Mouse (Mus musculus) embryo, embryonic 10 days (tissue): Measurements from ENCODE around the gene Eml1.

Experiments used
- DNase-seq: peaks from one replicate; pipeline ENCODE4 v3.0.0-alpha.2; 2015; ENCODE audit warnings: low spot score

Eml1 gene

DNA sequence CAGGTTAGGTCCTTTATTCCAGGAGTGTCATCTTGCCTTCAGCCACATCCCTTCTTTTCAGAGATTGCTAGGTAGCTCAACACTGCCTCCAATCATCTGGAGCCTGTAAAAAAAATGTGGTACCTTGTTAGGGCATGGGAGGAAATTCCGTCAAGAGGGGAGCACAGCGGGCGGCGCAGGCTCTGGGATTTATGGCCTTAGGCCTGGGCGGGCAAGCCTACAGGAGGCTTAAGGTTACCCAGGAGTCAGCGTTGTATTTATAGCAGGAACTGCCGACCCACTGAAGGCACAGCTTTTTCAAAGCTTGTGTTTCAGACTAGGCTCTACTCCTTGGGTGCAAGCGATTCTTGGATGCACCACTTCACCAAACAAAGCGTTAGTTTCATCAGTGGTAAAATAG is 2.9 kb downstream of the Eml1 start:
- no peak for DNase-seq

DNA sequence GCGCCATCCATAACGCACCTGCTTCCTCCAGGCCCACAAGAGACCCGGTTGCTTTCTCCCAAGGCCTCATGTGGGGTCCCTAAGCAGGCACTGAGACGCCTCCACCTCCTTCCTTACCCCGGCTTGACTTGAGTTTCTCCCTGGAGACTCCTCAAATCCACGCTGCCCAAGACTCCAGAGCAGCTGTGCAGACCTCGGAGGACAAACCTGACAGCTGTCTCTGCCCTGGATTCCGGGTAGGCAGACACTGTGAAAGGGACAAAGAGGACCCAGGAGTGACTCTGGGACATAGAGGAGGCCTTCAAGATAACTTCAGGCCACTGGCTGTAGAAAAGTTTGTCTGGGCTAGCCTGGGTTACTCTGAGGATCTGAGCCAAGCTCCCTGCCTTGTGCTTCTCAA is 3.9 kb downstream of the Eml1 start:
- no peak for DNase-seq

DNA sequence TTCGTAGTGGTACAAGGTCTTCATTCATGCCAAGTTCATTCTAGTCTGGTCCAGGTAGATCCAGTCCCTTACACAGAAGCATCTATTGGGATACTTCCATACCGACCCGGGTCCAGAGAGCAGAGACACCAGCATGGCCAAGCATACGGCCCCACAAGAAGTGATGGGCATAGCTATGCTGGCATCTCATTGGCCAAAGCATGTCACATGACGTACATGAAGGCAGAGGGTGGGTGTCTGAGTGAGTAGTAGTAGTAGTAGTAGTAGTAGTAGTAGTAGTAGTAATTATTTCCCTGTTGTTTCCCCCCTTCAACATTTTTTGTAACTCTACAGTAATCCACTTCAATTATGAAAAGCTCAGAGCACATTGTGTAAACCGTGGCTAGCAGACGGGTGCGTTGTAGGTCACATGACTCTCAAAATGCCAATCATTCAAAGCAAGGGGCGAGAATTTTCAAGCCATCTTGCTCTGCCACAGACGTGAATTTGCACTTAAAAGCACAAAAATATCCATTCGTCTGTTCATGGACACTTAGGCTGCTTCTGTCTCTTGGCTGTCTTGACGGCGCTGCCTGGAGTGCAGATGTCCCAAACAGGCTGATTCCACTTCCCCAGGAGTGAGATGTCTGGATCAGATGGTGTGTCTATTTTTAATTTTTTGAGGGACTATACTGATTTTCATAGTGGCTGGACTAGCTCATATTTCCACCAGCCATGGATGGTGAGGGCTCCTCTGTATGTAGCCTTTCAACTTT is 7.8 kb downstream of the Eml1 start:
- DNase-seq, result no peak

DNA sequence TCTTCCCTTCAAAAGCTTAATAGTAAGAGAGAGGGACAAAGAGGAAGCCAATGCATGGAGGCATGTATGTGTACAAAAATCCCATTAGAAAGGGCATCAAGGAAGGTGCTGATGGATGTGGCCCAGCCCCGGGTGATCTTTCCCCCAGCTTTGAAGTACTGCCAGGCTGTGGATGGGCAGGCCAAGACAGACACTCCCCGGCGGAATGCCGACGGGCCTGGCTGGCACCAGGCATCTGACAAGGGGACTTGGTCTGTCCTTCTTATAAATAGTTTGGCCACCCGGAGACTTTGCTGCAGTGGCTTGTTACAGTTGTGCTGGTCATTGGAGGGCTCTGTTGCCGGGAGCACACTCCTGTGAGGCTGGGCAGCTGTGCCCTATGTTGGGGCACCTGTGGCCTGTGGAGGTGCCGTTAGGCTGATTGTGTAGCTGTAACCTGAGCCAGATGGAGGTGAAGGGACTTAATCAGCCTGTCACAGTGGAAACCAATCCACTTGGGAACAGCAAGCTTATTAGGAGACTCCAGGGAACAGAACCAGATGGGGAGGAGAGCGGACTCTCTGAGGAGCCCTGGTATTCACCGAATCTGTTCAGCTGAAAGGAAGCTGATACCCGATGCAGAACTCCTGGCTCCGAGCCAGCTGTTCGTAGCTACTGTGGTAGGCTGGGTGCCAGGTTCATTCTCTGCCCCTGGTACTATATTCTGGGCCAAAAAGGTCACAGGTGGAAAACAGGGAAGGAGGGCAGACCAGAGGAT is 15.9 kb downstream of the Eml1 start:
- DNase-seq, result no peak

DNA sequence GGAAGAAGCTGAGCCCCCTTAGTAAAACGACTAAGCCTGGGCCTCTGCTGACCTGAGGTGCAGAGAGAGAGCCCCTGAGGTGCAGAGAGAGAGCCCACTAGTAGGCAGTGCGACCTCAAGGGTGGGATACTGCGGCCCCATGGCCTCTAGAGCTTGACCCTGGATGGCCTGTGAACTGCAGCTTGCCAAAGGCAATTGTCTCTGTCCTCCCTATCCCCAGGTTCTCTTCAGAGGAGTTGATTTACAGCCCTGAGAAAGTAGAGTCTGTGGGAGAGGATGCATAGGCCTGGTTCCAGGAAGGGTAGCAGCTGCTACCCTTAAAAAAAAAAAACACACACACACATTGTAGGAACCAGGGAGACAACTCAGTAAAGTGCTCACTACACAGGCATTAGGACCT is 19.0 kb downstream of the Eml1 start:
- peak; percentile 53 for DNase-seq

DNA sequence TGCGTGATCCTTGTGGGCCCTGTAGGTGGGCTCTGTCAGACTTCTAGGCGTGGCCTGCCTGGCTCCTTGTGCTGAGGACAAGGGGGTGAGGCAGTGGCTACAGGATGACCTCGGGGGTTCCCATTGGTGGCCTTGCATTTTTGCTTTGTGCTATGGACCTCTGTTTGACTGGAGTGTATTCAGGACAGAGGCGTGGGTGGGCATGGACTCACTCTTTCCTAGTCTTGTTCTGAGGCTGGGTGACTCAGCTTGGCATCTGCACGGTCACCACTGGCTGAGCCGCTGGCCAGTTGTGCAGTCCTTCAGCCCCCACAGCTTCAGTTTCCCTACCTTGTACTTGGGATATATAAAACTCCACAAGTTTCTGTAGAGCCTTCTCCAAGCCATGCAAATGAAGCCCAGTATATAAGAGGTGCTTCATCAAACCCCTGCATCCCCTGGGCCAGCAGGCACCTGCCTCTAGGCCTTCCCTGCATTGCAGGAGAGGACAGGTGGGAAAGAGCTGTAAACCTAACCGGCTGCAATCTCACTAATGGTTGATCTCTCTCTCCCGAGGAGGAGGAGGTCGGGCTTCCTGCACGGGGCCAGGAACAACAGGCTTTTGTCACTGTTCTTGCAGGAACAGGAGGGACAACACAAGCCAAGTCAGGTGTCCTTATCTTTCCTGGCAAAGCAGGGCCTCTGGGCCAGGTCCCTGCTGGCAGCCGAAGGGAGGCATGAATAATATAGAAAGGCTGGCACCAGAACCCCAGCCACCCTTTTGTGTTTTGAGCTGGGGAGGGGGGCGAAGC is 21.7 kb downstream of the Eml1 start:
- no peak for DNase-seq

DNA sequence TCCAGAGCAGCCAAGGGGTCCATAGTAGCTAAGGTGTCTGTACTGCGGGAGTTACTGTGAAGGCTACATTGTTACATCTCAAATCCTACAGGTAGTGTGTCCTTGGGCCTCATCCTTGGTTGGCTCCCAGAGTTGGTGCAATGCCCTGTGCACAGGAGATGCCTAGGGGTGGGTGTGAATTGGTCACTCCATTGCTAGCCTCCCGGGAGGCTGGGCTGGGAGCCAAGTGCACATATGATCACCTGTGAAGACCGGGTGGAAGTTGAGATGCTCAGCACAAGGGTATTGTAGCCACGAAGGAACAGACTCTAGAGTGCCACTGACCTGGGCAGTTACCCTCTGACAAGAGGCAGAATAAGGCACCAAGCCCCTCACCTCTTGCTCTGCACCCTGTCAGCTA is 22.3 kb downstream of the Eml1 start:
- no peak for DNase-seq

DNA sequence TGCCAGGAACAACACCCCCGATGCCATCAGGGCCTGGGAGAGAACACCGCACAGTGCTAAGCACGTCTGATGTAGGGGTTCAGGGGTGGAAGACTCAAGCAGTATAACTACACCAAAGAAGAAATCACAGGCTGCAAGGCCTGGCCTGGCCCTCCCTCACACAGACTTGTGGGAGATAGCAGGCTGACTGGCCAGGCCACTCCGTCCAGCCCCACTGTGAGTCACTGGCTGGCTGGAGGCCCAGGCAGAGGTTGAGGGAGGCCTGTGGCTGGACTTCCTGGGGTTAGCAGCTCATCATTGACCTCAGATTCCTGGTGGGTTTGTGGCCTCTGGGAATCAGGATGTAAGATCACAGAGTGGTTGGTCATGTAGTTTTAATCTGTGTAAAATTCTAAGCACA is 22.9 kb downstream of the Eml1 start:
- no peak for DNase-seq

DNA sequence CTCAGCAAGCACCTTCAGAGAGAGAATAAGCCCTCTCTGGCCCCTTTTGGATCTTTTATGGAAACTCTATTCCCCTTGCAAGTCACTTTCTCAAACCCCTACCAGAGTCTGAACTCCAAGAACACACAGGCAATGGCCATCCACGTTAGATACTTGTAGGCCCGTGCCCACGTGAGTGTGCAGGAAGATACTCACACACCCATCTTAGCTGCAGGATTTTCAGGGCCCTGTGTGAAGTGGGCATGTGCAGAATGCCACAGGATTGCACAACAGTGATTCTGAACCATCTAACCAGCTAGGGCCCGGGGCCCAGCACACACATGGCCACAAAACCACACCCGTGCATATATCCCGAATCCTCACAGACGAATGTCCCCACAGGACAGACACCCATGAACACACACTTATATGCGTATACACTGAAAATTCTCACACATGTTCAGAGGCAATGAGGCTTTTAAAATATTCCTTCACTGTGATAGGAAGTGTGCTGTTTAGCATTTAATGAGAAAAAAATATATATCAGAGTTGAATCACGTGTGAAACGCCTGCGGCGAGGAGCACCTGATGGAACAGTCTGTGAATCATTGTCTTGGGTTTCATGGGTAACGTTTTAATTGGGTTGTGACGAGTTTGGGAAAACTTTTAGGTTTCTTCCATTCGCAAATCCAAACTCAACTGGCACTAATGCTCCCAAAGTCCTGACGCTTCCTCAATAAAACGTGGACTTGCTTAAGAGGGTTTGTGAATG is 24.0 kb downstream of the Eml1 start:
- no peak for DNase-seq

DNA sequence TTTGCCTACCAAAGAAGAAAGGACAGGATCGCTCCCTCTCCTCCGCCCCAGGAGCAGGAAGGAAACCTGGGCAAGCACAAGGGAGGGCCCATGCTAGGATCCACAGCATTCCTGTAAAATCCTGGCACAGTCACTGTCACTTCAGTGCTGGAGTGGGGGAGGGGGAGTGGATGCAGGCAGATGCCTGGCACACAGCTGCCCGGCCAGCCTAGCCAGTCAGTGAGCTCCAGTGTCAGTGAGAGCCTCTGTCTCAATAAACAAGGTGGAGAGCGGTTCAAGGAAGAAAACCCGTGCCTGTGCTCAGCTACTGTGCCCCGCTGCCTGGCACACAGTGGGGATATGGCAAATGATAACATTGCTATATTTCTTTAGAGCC is 24.5 kb downstream of the Eml1 start:
- DNase-seq, result no peak

DNA sequence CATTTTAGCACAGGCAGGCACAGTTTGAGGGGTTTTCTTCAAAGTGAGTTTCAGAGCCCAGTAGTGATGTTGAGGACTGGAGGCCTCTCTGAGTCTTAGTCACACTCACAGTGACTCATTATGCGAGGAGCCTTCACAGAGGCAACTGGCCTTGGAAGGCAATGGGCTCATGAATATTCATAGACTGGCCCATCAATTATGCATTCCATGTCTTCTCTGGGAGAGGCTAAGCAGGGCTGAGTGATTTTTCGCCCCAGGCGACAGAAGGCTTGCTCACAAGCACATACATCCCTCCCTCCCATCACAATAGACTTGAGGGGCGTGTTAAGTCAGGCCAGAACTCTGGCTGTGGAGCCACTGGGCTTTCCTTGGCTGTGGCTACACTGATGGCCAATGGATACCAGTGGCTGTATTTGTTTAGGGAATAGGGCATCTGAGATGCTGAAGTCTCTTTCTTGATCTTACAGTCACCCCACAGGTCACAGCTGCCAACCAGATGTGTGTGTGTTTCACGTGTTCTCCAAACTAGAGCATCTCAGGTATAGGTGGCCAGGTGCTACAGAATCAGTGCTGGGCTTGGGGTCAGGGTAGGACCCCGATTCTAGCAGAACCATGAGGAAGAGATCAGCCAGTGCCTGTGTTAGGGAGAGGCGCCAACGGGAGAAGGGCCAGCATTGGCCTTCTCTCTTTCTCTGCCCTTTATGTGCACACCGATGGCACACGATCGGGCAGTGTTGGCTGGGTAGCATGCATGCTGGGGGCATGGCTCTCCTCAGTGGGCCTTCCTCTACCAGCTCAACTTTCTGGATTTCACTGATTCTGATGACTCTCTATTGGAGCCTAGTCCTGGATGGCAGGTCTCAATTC is 25.6 kb downstream of the Eml1 start:
- peak; percentile 88 for DNase-seq

DNA sequence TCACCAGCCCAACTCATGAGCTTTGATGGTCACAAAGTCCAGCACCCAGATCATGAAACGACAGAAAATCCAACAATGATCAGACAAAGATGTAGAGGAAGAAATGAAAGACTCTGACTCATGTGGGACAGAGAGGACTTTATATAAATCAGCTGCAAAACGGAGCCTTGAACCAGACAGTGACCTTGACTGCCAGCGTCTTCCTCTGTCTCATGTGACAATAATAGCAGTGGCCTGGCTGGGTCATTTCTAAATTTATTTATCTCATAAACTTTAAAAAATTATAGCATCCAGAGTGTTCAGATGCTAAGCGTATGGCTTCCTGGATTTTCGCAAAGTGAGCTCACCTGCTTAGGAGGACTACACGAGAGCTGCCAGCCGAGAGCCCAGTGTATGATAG is 27.9 kb downstream of the Eml1 start:
- no peak for DNase-seq

DNA sequence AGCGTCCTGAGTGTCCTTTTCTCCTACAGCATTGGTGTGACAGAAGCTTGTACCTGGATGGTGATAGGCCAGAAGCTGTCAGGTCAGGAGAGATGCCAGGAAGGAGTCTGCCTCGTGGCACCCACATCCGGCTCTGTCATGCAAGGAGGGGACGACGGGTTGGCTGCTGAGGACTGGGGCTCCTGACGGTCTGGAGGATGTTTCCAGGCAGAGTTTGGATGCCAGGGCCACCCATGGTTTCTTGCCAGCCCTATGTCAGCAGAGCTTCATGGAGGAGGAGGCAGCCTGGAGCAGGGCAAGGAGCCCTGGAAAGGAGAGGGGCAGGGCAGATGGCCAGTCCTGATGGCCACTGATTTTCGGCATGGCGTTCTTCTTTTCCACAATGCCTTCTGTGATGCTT is 28.4 kb downstream of the Eml1 start:
- DNase-seq, result no peak

DNA sequence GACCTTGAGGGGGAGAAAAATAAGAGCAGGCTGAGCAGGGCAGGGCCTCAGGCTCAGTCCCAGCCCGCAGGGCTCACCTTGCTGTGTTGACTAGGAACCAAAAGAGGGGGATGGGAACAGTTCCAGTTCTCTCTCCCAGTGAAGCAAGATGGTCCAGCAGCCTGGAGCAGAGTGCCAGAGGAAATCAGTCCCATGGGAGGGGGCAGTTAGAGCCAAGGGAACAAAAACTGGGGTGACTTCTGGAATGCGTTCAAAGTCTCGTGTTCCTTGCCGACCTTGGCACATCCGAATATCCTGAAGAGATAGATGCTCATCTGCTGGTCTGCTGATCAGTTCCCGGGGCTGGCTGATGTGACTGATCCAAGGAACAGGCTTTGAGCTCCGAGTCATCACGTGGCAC is 30.2 kb downstream of the Eml1 start:
- no peak for DNase-seq

DNA sequence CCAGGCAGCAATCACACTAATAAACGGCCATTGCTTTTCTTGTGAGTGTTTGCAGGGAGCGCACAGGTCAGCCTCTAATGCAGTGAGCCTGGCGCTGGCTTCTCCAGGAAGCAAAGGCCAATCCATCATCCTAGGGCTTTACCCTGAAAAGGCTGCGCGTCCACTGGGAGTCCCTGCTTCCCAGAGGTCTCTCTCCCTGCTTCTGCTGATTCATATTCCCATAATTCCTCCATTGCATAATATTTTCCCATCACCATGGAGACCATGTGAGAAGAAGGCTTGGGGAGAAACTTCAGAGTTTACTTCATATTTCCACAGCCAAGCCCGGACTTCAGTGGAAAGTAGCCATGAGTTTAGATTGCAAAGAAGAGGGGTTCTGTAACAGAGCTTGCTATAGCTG is 33.2 kb downstream of the Eml1 start:
- peak; percentile 60 for DNase-seq

DNA sequence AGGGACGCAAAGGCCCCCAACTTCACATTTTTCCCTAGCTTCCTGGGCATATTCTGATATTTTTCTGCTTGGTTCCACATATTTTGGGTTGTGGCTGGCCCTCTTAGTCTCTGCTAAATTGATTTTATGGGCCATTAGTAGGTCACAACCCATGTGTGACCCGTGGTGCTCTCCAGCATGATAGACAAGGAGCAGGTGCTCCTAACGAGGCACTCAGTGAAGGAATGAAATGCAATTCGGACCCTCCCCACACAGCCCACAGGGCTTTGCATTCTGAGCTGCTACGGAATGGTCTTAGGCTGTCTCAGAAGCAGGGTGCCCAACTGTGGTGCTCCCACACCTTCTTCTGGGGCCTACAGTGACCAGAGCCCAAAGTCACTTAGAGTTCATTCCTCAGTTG is 38.3 kb downstream of the Eml1 start:
- peak; percentile 42 for DNase-seq

DNA sequence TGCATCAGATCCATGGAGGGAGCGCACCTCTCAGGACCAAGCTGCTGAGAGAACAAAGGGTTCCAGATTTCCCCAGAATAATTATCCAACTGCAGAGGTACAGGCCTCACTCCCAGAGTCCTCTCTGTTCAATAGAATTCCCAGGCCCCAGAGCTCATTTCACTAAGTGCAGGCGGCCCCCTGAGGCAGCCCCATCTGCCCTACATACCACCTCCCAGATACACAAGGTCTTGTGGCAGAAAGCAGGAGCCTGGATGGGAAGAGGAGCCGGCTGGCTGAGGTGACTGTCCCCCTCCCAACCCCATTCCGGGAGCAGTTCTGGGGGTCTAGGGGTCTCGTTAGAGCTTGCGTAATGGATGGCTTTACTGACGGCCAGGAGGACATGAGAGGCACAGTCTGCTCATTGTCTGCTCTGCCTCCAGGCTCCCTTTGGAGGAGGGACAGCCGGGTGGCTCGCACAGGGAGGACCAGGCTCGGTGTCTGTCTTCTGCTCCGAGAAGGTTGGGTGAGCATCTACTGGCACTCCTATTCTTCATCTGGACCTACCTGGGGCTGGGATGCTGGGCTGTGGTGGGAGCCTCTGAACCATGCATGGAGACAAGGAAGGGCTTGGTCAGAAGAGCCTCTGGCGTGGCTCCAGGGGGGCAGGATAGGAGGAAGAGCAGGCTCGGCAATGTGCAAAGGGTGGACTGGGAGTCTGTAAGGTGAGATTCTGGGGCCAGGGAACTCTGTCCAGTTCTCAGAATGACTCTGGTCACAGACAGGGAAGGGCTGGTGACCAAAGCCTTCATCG is 39.9 kb downstream of the Eml1 start:
- DNase-seq, result no peak

DNA sequence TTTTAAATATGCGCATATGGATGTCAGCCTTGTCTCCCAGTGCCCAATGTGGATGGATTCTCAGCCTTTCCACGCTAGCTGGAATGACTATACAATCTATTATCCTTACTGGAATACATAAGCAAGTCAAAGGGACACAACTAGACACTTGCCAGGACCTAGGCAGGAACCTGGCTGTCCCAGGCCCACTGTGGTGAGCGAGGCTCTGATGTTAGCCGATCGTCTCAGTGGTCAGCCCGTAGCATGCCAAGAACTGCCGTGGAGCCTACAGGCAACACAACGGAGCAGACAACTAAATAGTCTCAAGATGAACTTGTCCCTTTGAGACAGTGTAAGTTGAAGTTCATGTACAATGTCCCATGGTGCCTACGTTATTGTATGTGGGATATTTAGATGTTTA is 44.2 kb downstream of the Eml1 start:
- DNase-seq, result no peak

DNA sequence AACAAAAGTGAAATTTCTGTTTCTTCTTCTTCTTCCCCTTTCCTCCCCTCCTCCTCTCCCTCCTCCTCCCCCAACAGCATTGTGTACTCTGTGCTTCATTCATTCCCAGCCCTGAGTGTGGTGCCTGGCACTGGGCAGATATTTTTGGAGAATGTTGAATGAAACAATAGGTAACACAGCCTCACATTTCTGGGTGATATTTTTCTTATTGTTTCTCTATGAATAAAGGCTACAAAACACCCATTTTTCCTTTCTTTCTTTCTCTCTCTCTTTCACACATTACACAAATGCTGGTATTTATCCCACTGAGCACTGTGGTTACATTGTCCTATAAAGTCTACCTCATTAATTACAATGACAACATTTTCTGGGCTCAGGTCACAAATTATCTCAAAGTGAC is 48.8 kb downstream of the Eml1 start:
- DNase-seq, result no peak

DNA sequence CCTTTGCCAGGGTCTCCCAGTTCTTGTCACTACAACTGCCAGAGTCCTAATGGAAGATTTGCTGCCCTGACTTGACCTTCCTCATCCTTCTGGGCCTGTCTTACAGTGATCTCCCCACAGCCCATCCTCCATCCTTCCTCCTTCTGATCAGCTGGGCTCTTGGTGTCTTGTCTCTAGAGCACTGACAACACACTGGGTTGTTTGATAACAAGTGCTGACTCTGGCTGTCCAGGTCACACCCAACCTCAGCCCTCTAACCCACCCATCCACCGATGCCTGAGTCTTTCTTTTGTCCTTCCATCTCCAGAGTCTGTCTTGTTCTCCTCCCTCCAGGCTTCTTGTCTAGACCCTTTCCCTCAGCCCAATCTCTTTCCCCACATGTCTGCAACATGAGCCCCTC is 50.7 kb downstream of the Eml1 start:
- no peak for DNase-seq

DNA sequence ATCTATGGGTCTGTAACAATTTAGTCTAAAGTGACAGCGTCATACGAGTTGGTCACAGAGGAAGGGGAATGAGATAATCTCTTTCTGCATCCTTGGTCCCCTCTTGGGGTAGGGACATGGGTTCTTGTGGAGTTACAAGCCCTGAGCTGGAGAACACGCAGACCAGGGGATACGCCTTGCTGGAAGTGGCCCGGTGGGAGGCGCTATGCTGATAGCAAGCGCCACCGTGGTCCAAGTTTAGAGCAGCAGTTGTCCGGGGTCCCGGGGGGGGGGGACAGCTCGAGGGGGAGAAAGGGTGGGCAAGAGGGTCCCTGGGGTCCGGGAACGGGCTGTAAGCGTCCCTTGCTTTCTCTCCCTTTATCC is 51.7 kb downstream of the Eml1 start:
- peak; percentile 82 for DNase-seq
